Mouse (Mus musculus) thymus, postnatal 4 days (tissue): ENCODE measurements around the gene Cul4a.

Experiments
- DNase-seq: peaks from one replicate; pipeline ENCODE4 v3.0.0; 2021

The Cul4a gene

DNA sequence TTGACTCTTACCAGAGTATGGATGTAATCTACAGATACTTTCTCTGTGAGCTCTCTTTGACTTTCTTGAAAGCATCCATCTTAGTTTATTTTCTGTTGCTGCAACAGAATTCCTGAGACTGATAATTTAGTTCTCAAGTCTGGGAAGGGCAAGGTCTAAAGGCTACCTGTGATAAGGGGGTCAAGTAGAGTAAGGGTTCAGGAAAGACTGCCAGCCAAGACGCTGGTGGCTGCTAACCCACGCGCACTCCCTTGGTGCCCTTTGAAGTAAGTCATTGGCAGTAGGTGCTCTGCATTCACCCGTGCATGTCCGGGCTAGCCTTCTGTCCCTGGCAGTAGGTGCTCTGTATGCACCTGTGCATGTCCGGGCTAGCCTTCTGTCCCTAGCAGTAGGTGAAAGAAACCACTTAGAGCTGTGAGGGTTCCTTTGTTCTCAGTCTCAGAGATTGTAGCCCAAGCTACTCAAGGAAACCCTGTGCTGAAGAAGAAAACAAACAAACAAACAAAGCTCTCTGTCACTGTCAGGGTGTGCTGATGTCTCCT, 34.3 kb downstream of the Cul4a start:
- DNase-seq = no peak

- no peak for DNase-seq
Observed at GRCm38 (mm10) chr8:13141681-13142080, 36.3 kb downstream of the Cul4a start.

- no peak for DNase-seq
Observed at GRCm38 (mm10) chr8:13148476-13148875, 43.1 kb downstream of the Cul4a start.

DNA sequence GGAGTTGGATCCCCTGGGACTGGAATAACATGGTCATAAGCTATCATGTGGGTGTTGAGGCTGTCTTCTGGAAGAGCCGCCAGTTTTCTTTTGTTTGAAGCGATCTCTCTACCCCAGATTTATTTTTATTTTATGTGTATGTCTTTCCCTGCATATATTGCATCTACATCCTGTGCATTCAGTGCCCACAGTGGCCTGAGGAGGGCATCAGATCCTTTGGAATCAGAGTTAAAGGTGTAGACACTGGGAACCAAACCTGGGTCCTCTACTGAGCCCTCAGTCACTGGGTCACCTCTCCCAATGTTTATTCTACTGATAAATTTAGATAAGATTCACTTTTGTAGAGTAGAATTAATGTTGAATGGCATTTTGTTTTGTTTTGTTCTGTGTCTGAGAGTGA, 43.9 kb downstream of the Cul4a start:
- DNase-seq = no peak

GRCm38 (mm10) chr8:13149866-13150265, 44.4 kb downstream of the Cul4a start:
- DNase-seq = no peak

- DNase-seq = no peak
Observed at GRCm38 (mm10) chr8:13150929-13151328, 45.5 kb downstream of the Cul4a start.

GRCm38 (mm10) chr8:13154099-13154498, 48.7 kb downstream of the Cul4a start:
- no peak for DNase-seq

DNA sequence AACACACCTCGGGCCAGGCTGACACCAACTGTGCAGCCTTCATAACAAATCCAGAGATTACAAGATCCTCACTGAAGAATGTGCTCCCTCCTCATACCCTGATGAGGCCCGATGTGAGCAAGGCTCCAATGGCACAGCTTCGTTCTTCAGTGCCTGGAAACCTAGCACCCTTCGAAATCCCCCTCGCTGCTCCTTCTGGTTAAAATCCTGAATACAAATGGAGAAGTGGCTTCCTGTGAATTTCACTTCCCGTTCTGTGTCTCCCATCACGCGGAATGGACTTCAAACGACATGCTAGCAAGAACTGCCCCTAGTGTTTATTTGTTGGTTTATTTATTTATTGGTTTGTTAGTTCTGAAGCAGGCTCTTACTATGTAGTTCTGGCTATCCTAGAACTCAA, 49.9 kb downstream of the Cul4a start:
- DNase-seq = no peak

- DNase-seq = no peak
Observed at GRCm38 (mm10) chr8:13156327-13157097, 51.1 kb downstream of the Cul4a start.

GRCm38 (mm10) chr8:13158718-13159376, 53.4 kb downstream of the Cul4a start, which contains the start of gene Lamp1:
Lamp1 (plus strand) TSS chr8:13159161.
- DNase-seq = peak; percentile 98

DNA sequence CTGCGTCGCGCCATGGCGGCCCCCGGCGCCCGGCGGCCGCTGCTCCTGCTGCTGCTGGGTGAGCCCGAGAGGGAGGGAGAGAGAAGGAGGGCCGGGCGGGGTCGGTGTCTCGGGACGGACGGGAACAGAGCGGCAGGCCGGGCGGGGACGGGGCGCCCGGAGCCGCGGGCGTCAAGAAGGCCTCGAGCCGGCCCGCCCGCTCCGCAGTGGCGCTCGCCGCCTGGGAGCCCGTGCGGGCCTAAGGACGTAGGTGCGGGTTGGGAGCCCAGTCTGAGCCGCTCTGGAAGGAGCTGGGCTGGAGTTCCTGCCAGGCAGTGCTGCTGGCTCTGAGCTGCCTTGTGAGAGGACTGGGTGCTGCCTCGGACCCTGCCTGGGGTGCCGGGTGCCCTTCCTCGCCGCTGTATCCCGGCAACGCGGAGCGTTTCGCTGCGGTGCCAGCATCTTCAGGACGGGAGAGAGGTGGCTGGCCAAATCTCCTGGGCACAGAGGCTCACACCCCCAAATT, 54.0 kb downstream of the Cul4a start:
- no peak for DNase-seq

GRCm38 (mm10) chr8:13160691-13161090, 55.3 kb downstream of the Cul4a start:
- DNase-seq = no peak

DNA sequence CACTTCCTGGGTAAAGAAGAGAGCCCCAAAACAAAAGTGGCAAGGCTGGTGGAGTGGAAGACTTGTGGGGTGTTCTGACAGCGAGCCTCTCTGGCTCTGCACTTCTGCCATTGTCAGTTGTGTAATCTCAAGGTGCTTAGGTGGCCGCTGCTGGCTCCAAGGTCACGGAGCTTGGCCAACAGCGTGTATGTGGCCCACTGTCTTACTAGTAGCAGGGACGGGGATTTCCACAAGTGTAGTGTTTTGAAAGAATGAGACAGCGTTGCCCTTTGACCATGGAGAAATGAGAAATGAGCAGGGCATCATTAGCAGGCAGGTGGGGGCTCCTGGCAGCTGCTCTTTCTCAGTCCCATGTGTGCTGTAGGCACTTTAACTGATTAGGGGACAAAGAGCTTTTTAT, 56.7 kb downstream of the Cul4a start:
- no peak for DNase-seq

GRCm38 (mm10) chr8:13163563-13163962, 58.1 kb downstream of the Cul4a start:
- no peak for DNase-seq

DNA sequence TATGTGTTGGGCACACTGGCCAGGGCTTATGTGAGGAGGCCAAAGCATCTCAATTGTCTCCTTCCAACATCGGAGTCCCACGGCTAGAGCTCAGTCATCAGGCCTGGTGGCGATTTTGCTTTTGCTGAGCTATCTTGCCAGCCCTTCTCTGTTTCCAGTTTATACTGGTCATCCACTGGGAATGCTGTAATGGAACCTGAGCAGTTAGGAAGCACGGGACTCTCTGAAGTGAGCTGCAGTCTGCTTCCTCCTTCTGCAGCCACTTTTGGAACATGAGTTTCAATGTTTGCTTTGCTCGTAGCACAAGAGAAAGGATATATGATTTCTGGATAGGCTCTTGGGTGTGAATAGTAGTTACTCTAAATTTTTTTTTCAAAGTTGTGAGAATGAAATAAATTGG, 58.9 kb downstream of the Cul4a start:
- DNase-seq = no peak

DNA sequence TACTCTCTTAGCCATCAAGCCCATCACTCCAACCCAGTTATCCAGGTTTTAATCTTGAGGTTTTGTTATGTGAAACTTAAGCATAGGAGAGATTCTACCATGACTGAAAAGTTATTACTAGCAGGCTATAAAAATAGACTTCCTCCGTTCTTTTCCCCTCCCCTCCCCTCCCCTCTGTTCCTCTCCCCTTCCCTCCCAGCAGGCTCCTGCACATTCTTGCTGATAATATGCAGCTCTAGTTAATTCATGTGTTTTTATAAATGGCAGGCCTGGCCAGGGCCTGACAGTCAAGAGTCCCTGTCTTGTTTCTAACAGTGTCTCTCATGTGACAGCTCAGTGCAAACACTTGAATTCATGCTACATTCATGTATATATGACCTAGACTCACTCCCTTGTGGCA, 65.1 kb downstream of the Cul4a start:
- DNase-seq = no peak

DNA sequence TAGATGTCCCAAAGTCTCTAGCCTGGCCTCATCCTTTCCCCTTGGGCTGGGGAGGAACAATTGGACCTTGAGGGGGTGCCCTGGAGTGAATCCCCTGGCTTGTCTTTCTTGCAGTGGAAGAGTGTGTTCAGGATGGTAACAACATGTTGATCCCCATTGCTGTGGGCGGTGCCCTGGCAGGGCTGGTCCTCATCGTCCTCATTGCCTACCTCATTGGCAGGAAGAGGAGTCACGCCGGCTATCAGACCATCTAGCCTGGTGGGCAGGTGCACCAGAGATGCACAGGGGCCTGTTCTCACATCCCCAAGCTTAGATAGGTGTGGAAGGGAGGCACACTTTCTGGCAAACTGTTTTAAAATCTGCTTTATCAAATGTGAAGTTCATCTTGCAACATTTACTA, 68.9 kb downstream of the Cul4a start:
- DNase-seq = no peak

DNA sequence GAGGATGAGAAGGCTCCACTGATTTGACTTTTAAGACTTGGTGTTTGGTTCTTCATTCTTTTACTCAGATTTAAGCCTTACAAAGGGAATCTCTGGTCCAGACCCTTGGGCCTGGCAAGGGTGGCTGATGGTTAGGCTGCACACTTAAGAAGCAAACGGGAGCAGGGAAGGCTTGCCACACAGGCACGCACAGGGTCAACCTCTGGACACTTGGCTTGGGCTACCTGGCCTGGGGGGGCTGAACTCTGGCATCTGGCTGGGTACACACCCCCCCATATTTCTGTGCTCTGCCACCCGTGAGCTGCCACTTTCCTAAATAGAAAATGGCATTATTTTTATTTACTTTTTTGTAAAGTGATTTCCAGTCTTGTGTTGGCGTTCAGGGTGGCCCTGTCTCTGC, 69.4 kb downstream of the Cul4a start:
- no peak for DNase-seq

DNA sequence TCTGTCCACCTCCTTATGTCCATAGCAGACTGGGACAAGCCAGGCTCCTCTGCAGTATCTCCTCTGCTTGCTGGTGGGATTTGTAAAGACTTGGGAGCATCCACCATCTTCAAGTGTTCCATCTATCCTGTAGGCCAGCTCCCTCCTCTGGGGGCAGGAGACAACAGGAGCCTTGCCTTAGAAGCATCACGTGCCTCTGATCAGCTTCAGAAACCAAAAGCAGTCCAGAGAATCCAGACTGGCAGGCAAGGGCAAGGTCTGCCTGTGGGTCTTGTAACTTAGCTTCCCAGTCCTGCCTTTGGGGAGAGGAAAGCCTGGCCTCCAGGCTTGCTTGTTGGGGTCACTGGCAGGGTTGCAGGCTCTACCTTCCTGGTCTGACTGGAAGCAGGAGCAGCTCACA, 70.2 kb downstream of the Cul4a start:
- no peak for DNase-seq

DNA sequence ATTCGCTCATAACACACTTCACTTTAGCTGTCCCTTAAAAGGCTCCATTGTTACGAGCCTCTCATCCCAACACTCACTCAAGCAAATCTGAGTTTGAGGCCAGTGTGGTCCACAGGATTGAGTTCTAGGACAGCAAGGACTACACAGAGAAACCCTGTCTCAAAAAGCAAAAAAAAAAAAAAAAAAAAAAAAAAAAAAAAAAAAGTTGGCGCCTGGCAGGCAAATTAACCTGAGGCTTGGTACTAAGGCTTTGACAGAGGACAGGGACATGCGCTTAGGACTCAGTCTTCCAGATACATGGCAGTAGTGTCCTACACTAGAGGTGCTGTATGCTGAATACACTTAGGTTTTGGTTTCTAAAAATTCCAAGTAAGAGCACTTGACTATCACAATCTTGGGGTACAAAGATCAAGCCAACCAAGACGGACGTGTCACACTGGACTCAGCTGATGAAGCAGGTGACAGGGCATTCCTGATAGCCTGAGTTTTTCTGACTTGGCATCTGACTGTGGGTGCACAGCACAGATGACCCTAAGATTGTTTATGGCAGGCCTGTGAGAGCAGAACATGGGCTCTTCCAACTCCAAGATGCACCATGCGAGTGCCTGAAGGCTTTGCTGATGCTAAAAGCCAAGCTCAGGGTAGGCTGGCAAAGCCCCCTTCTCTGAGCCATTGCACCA, 71.9 kb downstream of the Cul4a start:
- no peak for DNase-seq

DNA sequence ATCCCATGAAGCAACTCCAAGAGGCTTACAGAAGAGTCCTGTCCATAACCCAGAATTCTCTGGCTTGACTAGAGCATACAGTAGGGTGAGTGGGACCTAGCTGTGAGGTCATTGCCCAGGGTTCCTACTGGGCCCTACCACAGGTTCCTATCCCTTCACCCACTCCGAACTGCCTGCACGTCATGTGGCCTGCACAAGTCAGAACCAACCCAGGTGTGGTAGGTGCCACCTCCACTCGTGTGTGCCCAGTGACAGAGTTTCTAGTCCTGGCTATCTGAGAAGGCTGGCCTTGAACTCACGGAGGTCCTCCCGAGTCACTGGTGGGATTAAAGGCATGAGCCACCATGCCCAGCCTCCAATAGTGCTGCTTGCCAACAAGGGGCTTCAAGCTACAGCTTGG, 72.7 kb downstream of the Cul4a start:
- no peak for DNase-seq

GRCm38 (mm10) chr8:13179482-13179881, 74.1 kb downstream of the Cul4a start:
- no peak for DNase-seq

DNA sequence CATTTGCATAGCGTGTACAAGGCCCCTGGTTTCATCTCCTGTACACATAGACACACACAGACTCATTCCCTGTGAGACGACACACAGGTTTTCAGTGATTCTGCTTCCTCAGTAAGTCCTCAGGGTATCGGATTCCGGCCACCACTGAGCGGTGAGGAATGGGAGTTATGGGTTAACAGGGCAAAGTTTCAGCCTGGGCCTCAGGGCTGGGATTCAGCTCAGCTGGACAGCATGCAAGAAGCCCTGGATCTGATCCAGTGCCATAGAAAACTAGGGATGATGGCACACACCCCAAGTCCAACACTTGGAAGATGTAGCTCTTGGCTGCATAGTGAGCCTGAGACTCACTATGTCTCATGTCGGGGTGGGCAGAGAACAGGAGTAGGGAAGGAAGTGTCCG, 74.5 kb downstream of the Cul4a start:
- no peak for DNase-seq

- no peak for DNase-seq
Observed at GRCm38 (mm10) chr8:13180408-13180807, 75.0 kb downstream of the Cul4a start.
